Mouse (Mus musculus): ENCODE measurements around the gene Trak1.

Trak1 gene

DNA sequence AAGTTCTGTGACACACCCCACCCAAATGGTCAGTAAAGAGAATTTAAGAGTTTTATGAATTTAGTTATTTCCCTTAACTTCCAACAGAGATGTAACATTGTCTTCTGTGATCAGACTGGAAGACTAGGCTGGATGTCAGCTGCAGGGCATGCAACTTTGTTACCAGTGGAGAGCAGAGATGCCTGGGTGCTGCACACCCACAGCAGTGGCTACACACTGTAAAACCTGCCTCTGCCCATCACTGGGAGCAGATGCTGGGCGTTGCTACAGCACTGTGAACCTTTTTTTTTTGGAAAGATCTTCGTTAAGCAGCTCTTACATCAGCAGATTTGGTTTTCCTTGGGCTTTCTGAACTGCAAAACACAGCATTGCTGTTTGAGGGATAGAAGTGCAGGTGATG, 97.6 kb downstream of the Trak1 start:
- DNase-seq (ENCODE audit: low read depth, low spot score) = no peak

DNA sequence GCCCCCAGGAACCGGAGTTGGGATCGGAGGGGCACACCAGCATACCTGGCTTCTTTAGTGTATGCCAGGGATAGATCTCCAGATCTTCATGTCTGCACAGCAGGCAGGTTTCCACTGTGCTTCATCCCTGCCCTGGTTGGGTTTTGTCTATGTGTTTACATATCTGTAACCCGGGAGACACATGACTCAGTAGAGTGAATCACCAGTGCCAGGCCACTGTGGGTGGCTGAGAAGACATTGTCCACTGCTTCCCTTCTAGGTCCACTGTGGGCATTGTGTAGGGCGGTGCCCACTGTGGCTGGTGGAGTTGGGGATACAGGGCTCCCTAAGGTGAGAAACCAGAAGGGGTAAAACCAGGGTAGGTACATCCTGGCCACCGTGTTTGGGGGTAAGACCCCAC, 98.5 kb downstream of the Trak1 start:
- no peak for DNase-seq (ENCODE audit: low read depth, low spot score)

DNA sequence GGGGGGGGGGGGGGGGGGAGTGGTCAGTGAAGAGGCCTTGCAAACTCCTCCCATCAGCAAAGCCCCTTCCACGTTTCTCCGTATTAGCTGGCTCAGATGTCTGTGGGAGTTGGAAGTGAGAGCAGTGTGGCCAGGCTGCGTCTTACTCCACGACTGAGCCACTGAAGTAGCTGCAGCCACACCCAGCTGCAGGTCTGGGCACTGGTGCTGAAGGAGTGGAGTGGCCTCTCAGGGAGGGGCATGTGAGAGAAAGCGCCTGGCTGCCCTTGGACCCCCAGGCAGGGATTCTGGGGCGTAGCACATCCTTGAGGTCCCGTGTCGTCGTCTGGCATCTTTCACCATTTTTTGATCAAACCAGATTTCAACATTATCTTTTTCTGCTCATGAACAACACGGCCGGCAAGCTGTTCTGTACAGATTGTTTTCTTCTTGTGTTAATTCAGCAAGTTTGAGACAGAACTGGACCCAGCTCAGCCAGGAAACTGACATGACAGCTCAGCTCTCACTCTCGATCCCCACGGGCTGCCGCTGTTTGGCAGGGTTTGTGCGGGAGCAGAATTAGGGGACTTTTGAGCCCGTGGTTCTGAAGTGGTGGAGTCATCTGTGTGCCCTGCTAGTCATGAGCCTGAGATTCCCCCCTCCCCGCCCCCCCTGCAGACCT, 100.9 kb downstream of the Trak1 start:
- no peak for DNase-seq (ENCODE audit: low read depth, low spot score)

DNA sequence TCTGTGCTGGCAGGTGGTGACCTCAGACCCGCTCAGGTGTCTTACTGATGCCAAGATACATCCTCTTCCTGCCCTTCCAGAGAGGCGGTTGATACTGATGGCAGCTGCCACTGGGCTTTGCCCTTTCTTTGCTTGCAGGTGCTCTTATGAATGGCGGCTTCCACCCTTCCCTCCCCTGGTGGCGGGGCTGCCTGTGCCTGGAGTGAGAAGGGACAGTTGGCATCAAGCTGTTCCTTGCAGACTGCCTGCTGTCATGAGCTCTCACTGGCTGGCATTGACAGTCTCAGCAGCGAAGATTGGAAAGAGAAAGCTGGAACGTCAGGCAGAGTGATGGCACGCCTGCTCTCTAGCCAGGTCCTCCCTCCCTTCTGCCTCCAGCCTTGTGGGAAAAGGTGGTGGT, 101.5 kb downstream of the Trak1 start:
- DNase-seq (ENCODE audit: low read depth, low spot score) = no peak

DNA sequence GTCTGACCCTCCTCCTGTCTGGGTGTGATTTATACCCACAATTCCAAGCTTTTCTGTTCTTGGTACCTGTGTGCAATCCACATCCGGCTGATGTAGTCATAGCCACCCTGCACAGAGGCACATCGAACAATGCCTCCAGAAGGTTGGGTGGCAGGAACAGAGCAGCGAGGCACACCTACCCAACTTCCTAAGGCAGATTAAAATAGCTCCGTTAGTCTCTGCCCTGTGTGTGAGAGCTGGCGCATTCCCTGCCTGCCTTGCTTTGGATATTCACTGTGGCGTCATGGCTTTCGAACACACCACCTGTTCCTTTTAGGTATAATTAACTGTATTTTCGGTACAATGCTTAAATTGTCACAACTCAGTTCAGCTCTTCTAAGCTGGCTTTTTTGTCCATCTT, 103.3 kb downstream of the Trak1 start:
- DNase-seq (ENCODE audit: low read depth, low spot score) = no peak

DNA sequence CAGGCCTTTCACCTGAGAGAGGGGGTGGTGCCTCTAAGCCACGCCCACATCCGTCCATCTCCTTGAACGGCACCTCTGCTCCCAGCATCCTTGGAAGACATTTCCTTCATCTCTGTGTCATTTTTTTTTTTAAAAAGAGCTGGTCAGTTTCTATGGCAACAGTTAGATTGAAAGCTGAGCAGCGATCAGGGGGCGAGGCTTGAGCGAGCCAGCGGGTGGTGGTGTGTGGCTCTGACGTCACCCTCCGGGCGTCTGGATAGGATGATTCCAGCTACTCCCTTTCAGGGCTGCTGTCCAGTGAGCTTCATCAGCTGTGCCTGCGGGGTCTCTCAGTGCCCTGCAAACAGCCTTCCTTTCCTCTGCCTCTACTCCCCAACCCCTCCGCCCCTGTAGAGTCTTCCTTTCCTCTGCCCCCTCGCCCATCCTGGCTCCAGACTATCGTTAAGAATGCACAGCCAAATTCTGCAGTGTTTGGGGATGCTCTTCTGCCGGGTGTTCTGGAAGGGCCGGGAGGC, 105.9 kb downstream of the Trak1 start:
- peak; percentile 87 for DNase-seq (ENCODE audit: low read depth, low spot score)

DNA sequence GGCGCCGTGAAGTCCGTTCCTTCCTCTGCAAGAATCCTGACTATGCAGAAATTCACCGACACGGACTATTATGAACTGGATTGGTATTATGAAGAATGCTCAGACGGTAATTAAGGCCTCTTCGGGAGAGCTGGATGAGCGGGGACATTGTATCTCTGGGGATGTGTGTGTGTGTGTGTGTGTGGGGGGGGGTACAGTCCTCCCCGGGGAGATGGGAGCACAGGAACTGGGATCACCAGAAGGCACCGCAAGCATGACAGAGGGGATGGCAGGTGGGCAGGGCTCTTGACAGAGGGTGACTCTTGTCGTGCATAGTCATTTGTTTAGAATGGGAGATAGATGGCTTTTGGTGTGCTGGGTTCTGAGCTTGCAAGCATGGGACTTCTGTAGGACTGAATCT, 106.4 kb downstream of the Trak1 start:
- no peak for DNase-seq (ENCODE audit: low read depth, low spot score)

DNA sequence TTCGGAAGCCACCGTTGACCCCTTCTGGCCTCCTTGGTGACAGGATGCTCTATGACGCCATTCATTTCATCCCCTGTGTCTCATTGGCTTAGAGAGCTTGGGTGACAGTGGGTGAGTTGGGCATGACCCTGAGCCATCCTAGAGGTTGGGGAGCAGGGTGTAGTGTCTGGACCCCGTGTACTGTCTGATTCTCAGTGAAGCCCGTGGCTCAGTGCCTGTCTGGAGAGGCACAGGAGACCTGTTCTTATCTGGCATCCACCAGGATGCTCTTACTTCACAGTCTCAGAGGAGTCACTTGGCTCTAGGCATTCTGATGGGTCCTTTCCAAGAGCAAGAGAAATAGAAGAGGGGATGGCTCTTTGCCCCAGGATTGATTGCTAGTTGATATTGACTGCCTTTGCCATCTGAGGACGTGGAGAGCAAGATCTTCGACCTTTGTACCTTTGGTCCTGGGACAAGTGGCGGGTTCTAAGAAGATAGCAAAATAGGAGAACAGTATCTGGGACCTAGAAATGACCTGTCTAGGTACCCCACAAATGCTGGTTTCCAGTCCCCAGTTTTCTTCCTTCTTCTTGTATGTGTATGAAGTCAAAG, 107.9 kb downstream of the Trak1 start:
- no peak for DNase-seq (ENCODE audit: low read depth, low spot score)

DNA sequence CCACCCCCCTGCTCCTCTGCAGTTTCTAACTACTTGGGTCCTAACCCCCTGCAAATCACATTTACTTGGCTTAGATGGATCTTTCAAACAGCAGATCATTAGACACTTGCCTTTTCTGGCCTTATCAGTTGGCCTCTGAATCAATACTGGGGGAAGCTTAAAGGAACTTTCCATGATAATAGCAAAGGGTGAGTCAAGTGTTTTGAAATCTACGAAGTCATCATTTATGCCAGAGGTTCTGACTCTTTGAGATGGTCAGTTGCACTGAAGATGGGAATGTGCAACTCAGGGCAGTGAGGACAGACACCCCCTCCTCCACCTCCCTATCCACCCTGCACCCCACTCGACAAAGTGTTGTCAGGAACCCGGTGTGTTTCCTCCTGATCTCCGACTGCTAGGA, 108.5 kb downstream of the Trak1 start:
- no peak for DNase-seq (ENCODE audit: low read depth, low spot score)

DNA sequence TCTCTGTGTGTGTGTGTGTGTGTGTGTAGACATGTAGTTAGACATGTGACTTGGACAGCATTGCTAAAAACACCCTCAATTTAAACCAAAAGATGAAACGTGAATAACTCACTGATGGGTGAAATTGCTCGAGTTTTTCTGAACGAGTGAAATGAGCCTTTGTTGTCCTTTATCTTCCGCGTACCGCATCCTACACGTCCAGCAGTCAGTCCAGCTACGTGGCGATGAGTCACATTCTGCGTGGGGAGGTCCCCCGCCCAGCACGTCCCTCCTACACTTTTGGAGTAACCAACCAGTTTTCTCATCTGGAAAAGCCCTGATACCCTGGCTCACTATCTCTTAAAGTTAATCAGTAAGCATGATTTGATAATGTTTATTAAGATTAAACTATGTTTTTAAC, 116.9 kb downstream of the Trak1 start:
- DNase-seq (ENCODE audit: low read depth, low spot score) = no peak

DNA sequence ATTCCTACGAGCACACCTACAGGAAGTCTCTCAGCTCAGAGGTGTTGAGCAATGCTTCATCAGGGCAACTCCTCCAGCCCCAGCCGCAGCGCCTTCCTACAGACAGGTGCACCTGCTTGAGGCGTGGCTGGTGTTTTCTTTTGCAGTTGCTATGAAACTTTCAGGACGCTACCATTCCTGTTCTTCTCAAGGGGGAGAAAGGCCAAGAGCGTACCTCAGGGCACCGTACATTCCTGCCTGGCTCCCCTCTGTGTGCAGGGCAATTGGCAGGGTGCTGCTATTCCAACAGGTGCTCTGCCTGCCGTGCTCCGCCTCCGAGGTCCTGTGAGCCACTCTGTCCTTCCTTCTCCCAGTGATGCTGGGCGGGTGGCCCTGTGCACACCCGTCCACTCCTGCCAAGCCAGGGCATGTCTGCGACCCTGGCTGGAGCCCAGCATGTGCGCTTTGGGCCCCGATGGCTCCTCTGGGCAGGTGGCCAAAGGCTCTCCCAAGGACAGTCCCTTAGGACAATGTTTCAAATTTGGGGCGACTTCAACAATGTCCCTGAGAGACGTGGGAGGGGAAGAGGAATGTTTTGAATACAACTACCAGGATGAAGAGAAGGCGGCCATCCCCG, 118.4 kb downstream of the Trak1 start:
- DNase-seq (ENCODE audit: low read depth, low spot score) = no peak

DNA sequence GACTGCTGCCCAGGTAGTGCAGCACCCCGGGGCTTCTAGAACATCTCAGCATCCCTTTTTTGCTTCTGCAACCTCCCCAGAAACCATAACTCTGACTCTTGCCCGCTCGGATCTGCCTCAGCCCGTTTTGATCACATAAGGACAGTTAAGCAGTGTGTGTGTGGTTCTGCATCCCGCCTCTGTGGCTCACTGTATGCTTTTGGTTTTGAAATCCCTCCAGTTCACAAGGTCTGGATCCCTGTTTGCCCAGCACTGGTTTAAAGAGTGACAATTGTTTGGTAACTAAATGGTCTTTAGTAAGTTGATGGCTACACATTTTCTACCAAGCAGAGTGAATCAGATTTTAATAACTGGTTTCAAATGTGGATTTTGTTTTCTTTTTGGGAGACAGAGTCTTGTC, 119.2 kb downstream of the Trak1 start:
- no peak for DNase-seq (ENCODE audit: low read depth, low spot score)

DNA sequence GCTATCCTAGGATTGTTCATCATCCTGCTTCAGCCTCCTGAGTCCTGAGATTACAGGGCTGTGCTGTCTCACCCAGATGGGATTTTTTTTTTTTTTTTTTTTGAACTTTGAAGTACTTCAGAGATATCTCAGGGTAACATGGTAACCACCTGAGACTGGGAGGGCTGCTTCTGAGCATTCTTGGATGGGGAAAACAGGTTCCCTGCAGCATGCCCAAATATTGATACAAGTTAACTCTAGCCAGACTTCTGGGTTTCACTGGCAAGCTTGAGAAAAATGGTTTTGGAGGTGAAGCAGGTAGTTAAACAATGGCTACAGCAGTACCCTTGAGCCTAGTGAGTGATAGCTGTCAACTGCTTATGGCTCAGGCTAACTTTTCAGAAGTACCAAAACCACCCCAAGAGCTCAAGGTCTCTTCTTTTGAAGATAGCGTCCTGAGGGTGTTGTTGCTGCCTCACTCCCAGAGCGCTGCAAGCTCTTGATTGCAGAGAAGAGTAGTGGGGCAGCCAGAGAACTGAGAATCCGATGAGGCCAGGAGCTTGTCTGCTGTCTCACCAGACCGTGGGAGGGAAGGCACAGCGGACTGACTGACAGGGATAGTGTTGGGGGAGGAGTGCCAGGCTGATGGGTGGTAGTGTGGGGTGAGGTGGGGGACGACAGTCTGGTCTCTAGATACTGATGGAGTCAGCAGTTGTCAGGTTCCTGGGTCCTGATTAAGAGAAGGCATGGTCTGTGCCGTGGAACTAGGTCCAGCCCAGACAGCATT, 119.8 kb downstream of the Trak1 start:
- DNase-seq (ENCODE audit: low read depth, low spot score) = no peak

DNA sequence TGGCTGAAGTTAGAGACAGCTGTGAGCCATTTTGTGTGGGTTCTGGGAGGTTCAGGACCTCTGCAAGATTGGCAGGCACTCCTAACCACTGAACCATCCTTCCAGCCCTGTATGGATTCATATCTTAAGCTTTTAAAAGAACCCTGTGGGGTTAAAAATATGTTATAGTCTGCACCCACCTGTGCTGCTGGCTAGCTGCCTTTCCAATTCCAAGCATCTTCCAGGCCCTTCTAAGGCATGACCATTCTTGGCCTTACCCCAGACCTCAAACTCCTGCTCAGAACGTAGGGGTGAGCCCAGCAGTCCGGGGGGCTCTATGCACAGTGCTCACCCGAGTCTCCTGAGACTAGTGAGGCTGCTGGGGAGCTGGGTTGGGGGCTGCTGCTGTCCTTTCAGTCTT, 121.7 kb downstream of the Trak1 start:
- DNase-seq (ENCODE audit: low read depth, low spot score) = no peak

DNA sequence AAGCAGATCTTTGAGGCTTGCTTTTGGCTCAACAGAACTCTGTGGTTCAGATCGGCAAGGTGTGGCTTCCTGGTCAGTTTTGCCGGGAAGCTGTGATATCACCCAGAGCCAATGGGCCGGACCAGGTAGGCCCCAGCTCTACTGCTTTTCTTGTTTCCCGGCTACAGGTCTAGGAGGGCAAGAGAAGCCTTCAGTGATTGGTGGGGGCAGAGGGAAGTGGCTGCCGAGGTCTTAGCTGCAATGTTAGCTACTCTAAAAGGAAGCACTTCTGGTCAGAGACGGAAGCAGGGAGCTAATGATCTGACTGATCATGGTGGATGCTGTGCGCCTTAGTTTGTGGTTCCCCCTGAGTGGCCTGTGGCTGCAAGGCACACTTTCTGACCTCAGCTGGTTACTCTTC, 122.3 kb downstream of the Trak1 start:
- DNase-seq (ENCODE audit: low read depth, low spot score) = no peak

DNA sequence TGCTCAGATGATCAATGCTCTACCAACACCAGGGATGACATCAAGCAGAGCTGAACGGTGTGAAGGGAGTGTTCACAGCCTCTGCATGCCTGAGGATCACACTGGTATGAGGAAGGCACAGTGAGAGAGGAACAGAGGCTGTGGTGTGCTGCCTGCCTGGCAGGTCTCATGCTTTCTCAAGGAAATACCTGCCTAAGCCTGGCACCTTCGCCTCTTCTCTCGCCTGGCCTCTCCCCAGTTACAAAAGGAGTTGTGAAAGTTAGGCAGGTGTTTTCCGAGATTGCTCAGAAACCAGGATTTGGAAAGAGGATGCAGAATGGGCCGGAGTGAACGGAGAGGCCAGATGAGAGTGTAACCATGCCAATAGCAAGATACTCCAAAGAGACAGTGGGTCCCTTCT, 123.5 kb downstream of the Trak1 start:
- no peak for DNase-seq (ENCODE audit: low read depth, low spot score)

DNA sequence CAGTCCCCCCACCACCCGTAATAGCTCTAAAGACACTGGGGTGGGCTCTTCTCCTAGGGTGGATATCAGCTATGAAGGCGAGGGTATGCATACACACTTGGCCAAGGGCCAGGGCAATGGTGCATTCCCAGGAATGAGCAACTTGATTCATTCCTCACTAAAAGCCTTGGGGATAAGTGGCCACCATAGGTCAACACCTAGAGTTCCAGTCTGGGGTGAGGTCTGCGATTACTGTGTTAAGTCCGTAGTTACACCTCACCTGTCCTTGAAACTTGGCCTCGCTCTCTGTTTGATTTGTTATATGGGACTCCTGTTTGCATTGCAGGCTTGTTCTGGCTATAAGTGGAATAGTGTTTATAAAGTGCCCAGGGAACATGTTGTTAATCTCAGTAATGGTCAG, 125.1 kb downstream of the Trak1 start:
- no peak for DNase-seq (ENCODE audit: low read depth, low spot score)

DNA sequence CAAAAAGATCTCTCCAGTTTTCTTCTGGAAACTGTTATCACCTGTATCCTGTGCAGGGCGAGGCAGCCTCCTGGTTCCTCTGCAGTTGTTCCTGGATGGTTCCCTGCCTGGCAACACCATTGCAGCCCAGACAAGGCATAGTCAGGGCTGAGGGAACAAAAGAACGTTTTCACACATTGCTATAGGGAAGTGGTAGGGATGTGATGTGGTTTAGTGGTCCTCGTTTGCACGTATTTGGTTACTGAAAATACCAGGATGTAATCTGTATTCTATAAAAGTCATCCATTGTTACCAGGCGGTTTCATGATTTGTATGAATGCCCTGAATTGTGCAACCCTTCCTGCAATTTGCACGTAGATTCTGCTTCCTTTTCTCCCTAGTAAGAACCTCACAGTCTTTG, 126.3 kb downstream of the Trak1 start:
- DNase-seq (ENCODE audit: low read depth, low spot score) = no peak

DNA sequence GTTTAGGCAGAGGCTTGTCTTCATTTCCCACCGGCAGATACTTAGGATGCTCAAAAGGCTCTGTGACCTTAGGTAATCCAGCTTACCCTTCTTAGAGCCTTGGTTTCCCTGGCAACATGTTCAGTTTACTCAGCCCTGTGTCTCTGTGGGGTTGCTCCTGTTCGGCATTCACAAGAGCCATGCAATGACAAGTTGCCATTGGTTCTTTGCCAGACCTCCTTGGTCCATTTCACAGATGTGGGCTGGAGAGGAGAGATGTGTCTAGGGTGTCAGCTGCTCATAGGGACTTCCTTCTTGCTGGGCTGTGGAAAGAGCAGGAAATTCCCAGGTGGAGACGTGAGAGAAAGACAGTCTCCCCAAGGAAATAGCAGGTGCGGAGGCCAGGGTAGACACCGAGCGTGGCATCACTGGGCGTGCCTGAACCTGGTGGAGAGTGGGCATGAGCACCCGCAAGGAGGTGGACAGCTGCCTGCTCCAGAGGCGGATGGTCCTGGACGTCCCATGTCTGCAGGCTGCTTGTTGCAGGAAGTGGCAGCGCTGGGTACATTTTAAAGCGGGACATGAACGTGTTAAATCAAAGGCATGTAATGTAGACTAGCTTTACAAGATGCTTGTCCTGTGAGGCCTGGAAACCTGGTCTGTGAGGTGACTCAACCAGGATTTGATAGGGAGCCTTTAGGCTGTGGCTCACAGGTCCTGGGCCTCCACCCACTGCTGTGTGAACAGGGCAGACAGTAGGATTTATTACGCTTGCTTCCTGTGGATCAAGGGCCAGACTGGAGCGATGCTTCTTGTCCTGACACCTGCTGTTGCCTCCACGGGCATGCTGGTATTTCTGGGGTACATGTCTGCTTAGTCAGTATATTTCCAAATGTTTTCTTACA, 127.2 kb downstream of the Trak1 start:
- peak; percentile 23 for DNase-seq (ENCODE audit: low read depth, low spot score)

DNA sequence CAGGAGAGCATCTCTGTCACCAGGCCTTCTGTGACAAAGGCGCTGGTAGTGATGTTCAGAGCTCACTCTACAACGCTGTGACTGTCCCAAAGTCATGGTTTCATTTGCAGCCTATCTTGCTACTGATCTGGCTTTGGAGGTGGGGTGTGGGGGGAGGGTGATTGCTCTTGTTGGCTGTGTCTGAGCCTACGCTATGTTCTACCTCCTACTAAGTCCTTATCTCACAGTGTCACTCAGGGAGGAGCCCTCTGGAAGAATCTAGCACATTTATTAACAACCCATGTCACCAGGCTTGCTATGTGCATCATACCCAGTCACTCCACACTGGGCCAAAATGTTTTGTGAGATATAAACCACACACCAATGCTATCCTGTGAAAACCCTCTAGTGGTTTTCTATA, 129.1 kb downstream of the Trak1 start:
- DNase-seq (ENCODE audit: low read depth, low spot score) = no peak

DNA sequence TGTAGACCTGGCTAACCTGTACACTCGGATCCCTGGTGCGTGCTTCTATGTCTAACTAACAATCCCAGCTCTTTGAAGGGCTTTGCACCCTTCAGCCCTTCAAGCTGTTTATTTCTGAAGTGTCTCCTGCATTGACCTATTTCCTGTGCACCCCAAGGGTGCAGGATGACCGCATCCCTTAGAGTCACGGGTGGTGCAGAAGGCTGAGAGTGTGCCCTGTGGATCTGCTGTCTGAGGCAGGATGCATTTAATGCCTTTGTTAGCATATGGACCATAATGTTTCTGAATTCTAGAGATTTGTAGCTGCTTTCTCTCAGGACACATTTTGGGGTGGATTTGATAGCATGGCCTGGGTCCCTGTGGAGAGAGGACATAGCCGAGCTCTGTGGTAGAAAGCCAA, 129.6 kb downstream of the Trak1 start:
- DNase-seq (ENCODE audit: low read depth, low spot score) = no peak

DNA sequence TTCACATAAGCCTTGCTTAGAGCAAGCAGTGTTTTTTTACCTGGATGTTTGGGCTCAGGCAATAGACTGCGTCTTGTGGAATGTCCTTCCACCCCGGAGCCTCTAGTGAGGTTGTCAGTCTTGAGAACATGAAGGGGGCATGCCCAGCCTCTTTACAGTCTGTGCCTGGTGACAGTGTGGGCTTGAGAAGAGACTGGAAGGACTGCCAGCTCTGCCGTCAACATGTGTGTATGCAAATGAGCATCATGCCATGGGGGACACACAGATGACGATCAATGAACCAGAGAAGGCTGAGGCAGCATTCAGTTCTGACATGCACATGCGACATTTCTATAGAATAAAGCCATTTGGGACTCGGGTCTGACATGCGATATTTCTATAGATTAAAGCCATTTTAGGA, 132.3 kb downstream of the Trak1 start:
- DNase-seq (ENCODE audit: low read depth, low spot score) = no peak

All from mesoderm, embryonic 11.5 days (tissue).